Mouse (Mus musculus): Measurements from ENCODE around the gene Clcn6. TPM values are rescaled to one million over a fixed set of nuclear protein-coding genes. Genes with fewer than 3 reads are reported as not detected.

The Clcn6 gene
- polyA plus RNA-seq, 1 experiment from 2014 or later, result 6.1 TPM

- 78% methylated on average over 3 of the region's 3 CpGs for WGBS
- H3K27me3 ChIP-seq (ENCODE audit: control insufficient read depth, insufficient read depth, low read length), result no peaks in the 10 kb centered on the region
Measured at GRCm38 (mm10) chr4:148011332-148011731, 27.3 kb downstream of the Clcn6 start.

GRCm38 (mm10) chr4:148009641-148010040 lies 29.0 kb downstream of the Clcn6 start:
- H3K27ac ChIP-seq (ENCODE audit: low read length), result no peak overlapping the region
- H3K4me2 ChIP-seq (ENCODE audit: low read depth, low read length), result no peak overlapping the region
- no peak overlapping the region for H3K9ac ChIP-seq (ENCODE audit: low read length)
- peaks cover 14% of the 10 kb centered on the region; the same call in 1 of the 2 replicates for H3K36me3 ChIP-seq (ENCODE audit: control insufficient read depth, insufficient read depth, low read length)
- H3K27me3 ChIP-seq (ENCODE audit: control insufficient read depth, insufficient read depth, low read length), result no peaks in the 10 kb centered on the region
- ATAC-seq (ENCODE audit: insufficient read depth, low FRiP score), result no peak
- H3K4me1 ChIP-seq (ENCODE audit: control insufficient read depth, insufficient read depth, low read length), result no peaks in the 10 kb centered on the region
- 93% methylated on average over 2 of the region's 2 CpGs for WGBS
- no peaks in the 10 kb centered on the region for H3K9me3 ChIP-seq (replicated peaks; ENCODE audit: control insufficient read depth, low read length)
- no peak overlapping the region for H3K4me3 ChIP-seq (replicated peaks; ENCODE audit: low read length)

More at GRCm38 (mm10) chr4:148011332-148011731, 27.3 kb downstream of the Clcn6 start:
- Histone ChIP-seq H3K9ac (ENCODE audit: low read length) (no peak overlapping the region), H3K27ac (ENCODE audit: low read length) (no peak overlapping the region), H3K9me3 (replicated peaks; ENCODE audit: control insufficient read depth, low read length) (no peaks in the 10 kb centered on the region), H3K4me3 (replicated peaks; ENCODE audit: low read length) (no peak overlapping the region), H3K36me3 (ENCODE audit: control insufficient read depth, insufficient read depth, low read length) (peaks cover 11% of the 10 kb centered on the region; the same call in 1 of the 2 replicates), H3K4me1 (ENCODE audit: control insufficient read depth, insufficient read depth, low read length) (no peaks in the 10 kb centered on the region), H3K4me2 (ENCODE audit: low read depth, low read length) (no peak overlapping the region)
- ATAC-seq (ENCODE audit: insufficient read depth, low FRiP score), result no peak

DNA sequence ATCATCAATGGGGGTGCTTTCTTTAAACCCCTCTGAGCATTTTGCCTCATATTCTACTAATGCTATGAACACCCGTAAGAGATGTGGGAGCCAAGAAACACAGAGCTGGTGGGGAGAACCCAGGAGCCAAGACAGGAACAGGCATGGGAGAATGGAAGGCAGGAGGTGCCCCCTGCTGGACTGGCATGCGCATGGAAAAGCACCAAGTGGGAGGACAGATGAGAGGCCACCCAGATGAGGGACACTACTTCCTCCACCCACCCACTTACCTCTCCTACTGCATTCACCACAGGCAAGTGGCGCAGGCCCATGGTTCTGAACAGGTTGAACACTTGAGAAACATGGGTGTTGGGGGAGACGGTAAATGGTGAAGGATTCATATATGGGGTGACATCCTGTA lies 30.2 kb downstream of the Clcn6 start:
- Histone ChIP-seq H3K27me3 (ENCODE audit: control insufficient read depth, insufficient read depth, low read length) (no peaks in the 10 kb centered on the region), H3K36me3 (ENCODE audit: control insufficient read depth, insufficient read depth, low read length) (peaks cover 7% of the 10 kb centered on the region; the same call in 1 of the 2 replicates), H3K9me3 (replicated peaks; ENCODE audit: control insufficient read depth, low read length) (no peaks in the 10 kb centered on the region), H3K27ac (ENCODE audit: low read length) (no peak overlapping the region), H3K4me3 (replicated peaks; ENCODE audit: low read length) (no peak overlapping the region), H3K4me1 (ENCODE audit: control insufficient read depth, insufficient read depth, low read length) (no peaks in the 10 kb centered on the region), H3K4me2 (ENCODE audit: low read depth, low read length) (no peak overlapping the region), H3K9ac (ENCODE audit: low read length) (no peak overlapping the region)
- no peak for ATAC-seq (ENCODE audit: insufficient read depth, low FRiP score)
- WGBS, result 76% methylated on average over 4 of the region's 4 CpGs

DNA sequence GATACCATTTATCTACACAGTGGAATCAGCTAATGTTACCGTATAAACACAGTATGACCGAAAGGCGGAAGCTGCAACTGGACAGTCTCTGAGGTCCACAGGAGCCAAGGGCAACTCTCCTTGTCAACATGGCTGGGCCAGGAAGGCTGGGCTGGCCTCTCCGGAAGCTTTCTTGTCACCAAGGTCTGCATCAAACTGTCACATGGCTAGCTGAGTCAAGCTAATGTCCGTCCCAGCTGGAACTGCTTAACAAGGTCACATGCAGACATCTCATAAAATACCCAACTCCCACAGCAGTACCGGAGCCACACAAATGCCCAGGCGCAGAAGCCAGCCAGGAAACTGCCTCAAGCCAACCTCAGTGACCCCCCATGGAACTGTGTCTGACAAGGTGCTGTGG lies 34.3 kb downstream of the Clcn6 start:
- Histone ChIP-seq H3K27me3 (ENCODE audit: control insufficient read depth, insufficient read depth, low read length) (no peaks in the 10 kb centered on the region), H3K36me3 (ENCODE audit: control insufficient read depth, insufficient read depth, low read length) (peaks cover 5% of the 10 kb centered on the region; the same call in 1 of the 2 replicates), H3K9me3 (replicated peaks; ENCODE audit: control insufficient read depth, low read length) (no peaks in the 10 kb centered on the region), H3K27ac (ENCODE audit: low read length) (no peak overlapping the region), H3K4me1 (ENCODE audit: control insufficient read depth, insufficient read depth, low read length) (no peaks in the 10 kb centered on the region), H3K9ac (ENCODE audit: low read length) (no peak overlapping the region), H3K4me2 (ENCODE audit: low read depth, low read length) (no peak overlapping the region), H3K4me3 (replicated peaks; ENCODE audit: low read length) (no peak overlapping the region)
- ATAC-seq (ENCODE audit: insufficient read depth, low FRiP score), result no peak
- 87% methylated on average over 7 of the region's 7 CpGs for WGBS

DNA sequence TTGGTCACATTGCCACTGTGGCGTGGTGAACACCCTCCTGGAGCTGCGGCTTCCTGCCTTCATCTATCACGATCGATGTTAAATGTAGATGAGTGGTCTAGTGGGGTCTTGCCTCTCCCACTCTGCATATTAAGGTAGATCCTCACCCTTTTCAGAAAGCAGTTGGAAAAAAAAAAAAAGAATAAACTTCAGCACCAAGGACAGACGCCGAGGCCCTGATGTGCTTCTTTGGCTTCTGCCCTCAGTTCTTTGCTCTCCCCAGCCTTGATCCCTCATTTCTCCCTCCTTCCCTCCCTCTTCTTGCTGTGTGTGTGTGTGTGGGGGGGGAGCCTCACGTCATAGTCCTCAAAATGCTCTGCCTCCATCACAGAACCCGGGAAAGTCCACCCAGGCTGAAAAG lies 36.8 kb downstream of the Clcn6 start:
- H3K27ac ChIP-seq (ENCODE audit: low read length), result no peak overlapping the region
- H3K4me3 ChIP-seq (replicated peaks; ENCODE audit: low read length), result no peak overlapping the region
- no peaks in the 10 kb centered on the region for H3K4me1 ChIP-seq (ENCODE audit: control insufficient read depth, insufficient read depth, low read length)
- peaks cover 3% of the 10 kb centered on the region; the same call in 1 of the 2 replicates for H3K36me3 ChIP-seq (ENCODE audit: control insufficient read depth, insufficient read depth, low read length)
- H3K9me3 ChIP-seq (replicated peaks; ENCODE audit: control insufficient read depth, low read length), result no peaks in the 10 kb centered on the region
- ATAC-seq (ENCODE audit: insufficient read depth, low FRiP score), result no peak
- no peak overlapping the region for H3K4me2 ChIP-seq (ENCODE audit: low read depth, low read length)
- WGBS, result 42% methylated on average over 8 of the region's 8 CpGs
- no peak overlapping the region for H3K9ac ChIP-seq (ENCODE audit: low read length)
- H3K27me3 ChIP-seq (ENCODE audit: control insufficient read depth, insufficient read depth, low read length), result no peaks in the 10 kb centered on the region

- Histone ChIP-seq H3K9me3 (replicated peaks; ENCODE audit: control insufficient read depth, low read length) (no peaks in the 10 kb centered on the region), H3K27ac (ENCODE audit: low read length) (no peak overlapping the region), H3K36me3 (ENCODE audit: control insufficient read depth, insufficient read depth, low read length) (peaks cover 3% of the 10 kb centered on the region; the same call in 1 of the 2 replicates), H3K4me1 (ENCODE audit: control insufficient read depth, insufficient read depth, low read length) (no peaks in the 10 kb centered on the region), H3K4me2 (ENCODE audit: low read depth, low read length) (no peak overlapping the region), H3K27me3 (ENCODE audit: control insufficient read depth, insufficient read depth, low read length) (no peaks in the 10 kb centered on the region), H3K4me3 (replicated peaks; ENCODE audit: low read length) (no peak overlapping the region), H3K9ac (ENCODE audit: low read length) (no peak overlapping the region)
- no peak for ATAC-seq (ENCODE audit: insufficient read depth, low FRiP score)
- WGBS, result 79% methylated on average over 17 of the region's 17 CpGs
Measured at GRCm38 (mm10) chr4:148001013-148001789, 37.4 kb downstream of the Clcn6 start.

DNA sequence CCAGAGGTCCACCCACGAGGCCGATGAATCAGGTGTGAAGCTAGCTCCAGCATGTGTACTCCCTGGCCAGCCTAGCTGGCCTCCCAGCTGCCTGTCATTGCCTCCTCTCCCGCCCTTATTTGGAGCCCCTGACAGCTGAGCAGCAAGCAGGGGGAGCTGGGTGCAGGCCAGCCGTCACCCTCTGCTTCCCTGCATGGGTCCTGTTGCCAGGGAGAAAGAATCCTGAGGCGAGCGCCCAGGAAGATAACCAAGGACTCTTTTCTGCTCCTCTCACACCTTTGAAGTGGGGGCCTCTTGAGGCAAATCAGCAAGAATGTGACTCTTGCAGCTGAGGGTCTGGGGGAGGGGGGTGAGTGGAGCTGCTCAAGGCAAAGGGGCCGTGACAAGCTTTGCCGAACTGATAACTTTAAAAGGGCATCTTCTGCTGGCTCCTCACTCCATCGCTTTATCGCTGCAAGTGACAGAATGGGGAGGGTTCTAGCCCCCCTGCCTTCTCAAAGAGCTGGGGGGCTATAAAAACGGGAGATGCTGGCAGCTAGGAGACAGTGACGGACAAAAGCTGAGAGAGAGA lies 38.3 kb downstream of the Clcn6 start, which contains the start of gene Nppa:
Gene Nppa (plus strand): TSS at position 521 of the 571 bp plus-strand sequence.
- ATAC-seq (ENCODE audit: insufficient read depth, low FRiP score), result no peak
- Histone ChIP-seq H3K9me3 (replicated peaks; ENCODE audit: control insufficient read depth, low read length) (no peaks in the 10 kb centered on the region), H3K9ac (ENCODE audit: low read length) (no peak within 1 kb of the TSS), H3K4me2 (ENCODE audit: low read depth, low read length) (no peak within 1 kb of the TSS), H3K4me1 (ENCODE audit: control insufficient read depth, insufficient read depth, low read length) (no peaks in the 10 kb centered on the region), H3K27me3 (ENCODE audit: control insufficient read depth, insufficient read depth, low read length) (no peaks in the 10 kb centered on the region), H3K4me3 (replicated peaks; ENCODE audit: low read length) (no peak within 1 kb of the TSS), H3K36me3 (ENCODE audit: control insufficient read depth, insufficient read depth, low read length) (no peaks in the 10 kb centered on the region), H3K27ac (ENCODE audit: low read length) (no peak within 1 kb of the TSS)
- 34% methylated on average over 12 of the region's 12 CpGs for WGBS

- no peaks in the 10 kb centered on the region for H3K27me3 ChIP-seq (ENCODE audit: control insufficient read depth, insufficient read depth, low read length)
- H3K9me3 ChIP-seq (replicated peaks; ENCODE audit: control insufficient read depth, low read length), result no peaks in the 10 kb centered on the region
- ATAC-seq (ENCODE audit: insufficient read depth, low FRiP score), result no peak
- H3K4me2 ChIP-seq (ENCODE audit: low read depth, low read length), result no peak overlapping the region
- no peak overlapping the region for H3K27ac ChIP-seq (ENCODE audit: low read length)
- WGBS, result 69% methylated on average over 3 of the region's 3 CpGs
- no peaks in the 10 kb centered on the region for H3K4me1 ChIP-seq (ENCODE audit: control insufficient read depth, insufficient read depth, low read length)
- no peak overlapping the region for H3K4me3 ChIP-seq (replicated peaks; ENCODE audit: low read length)
- no peaks in the 10 kb centered on the region for H3K36me3 ChIP-seq (ENCODE audit: control insufficient read depth, insufficient read depth, low read length)
- no peak overlapping the region for H3K9ac ChIP-seq (ENCODE audit: low read length)
Measured at GRCm38 (mm10) chr4:147995311-147995710, 43.3 kb downstream of the Clcn6 start.

GRCm38 (mm10) chr4:147993571-147994095 lies 45.0 kb downstream of the Clcn6 start:
- H3K4me3 ChIP-seq (replicated peaks; ENCODE audit: low read length), result no peak overlapping the region
- H3K4me1 ChIP-seq (ENCODE audit: control insufficient read depth, insufficient read depth, low read length), result no peaks in the 10 kb centered on the region
- no peak for ATAC-seq (ENCODE audit: insufficient read depth, low FRiP score)
- no peak overlapping the region for H3K27ac ChIP-seq (ENCODE audit: low read length)
- no peaks in the 10 kb centered on the region for H3K36me3 ChIP-seq (ENCODE audit: control insufficient read depth, insufficient read depth, low read length)
- 55% methylated on average over 7 of the region's 7 CpGs for WGBS
- H3K9ac ChIP-seq (ENCODE audit: low read length), result no peak overlapping the region
- H3K9me3 ChIP-seq (replicated peaks; ENCODE audit: control insufficient read depth, low read length), result no peaks in the 10 kb centered on the region
- no peak overlapping the region for H3K4me2 ChIP-seq (ENCODE audit: low read depth, low read length)
- H3K27me3 ChIP-seq (ENCODE audit: control insufficient read depth, insufficient read depth, low read length), result no peaks in the 10 kb centered on the region

Measured in stomach, embryonic 16.5 days (tissue).